Mouse (Mus musculus) E14TG2a.4 (cell line): ENCODE results near the gene Bicdl1.

Experiments used
- CTCF ChIP-seq: conservative IDR thresholded peaks from 2 replicates; pipeline ENCODE4 v1.5.1; 2014; ENCODE audit warnings: low read length
- NANOG ChIP-seq: IDR thresholded peaks from 2 replicates; pipeline ENCODE4 v1.6.1; 2014; ENCODE audit warnings: borderline replicate concordance, low read length, mixed read lengths
- POU5F1 ChIP-seq: IDR thresholded peaks from 2 replicates; pipeline ENCODE4 v1.6.1; 2014; ENCODE audit warnings: low read length, borderline replicate concordance

GRCm38 (mm10) chr5:115717693-115718092, 13.7 kb downstream of the Bicdl1 start:
- TF ChIP-seq CTCF: no peak
- no peak for TF ChIP-seq NANOG
- no peak for TF ChIP-seq POU5F1
